Mouse (Mus musculus): ENCODE data around the gene Ces1a. TPM values are rescaled to one million over a fixed set of nuclear protein-coding genes. Genes with fewer than 3 reads are reported as not detected.
A peak's percentile ranks its signal among the peaks of the same experiment; 100 is the strongest.

Ces1a gene
- not detected in 2 replicates for polyA plus RNA-seq (2015; fragmentation: Nextera tagmentation; extraction: Ambion mirVana)

- H3K4me1 ChIP-seq (replicated peaks): no peaks in the 10 kb centered on the region
- no peaks in the 10 kb centered on the region for H3K27me3 ChIP-seq
- H3K9ac ChIP-seq (replicated peaks): no peak within 1 kb of the TSS
- no peak within 1 kb of the TSS for H3K27ac ChIP-seq
- ATAC-seq: no peak
- no peaks in the 10 kb centered on the region for H3K36me3 ChIP-seq
- 91% methylated on average over 3 of the region's 3 CpGs for WGBS
- no peaks in the 10 kb centered on the region for H3K9me3 ChIP-seq
- H3K4me3 ChIP-seq (replicated peaks): no peak within 1 kb of the TSS
- H3K4me2 ChIP-seq (replicated peaks): no peak within 1 kb of the TSS
Measured at GRCm38 (mm10) chr8:93048092-93048491, at the start of gene Ces1a. Gene Ces1a, minus strand, starts transcription at chr8:93048192.

- no peak overlapping the region for H3K9ac ChIP-seq (replicated peaks)
- H3K9me3 ChIP-seq: no peaks in the 10 kb centered on the region
- H3K4me3 ChIP-seq (replicated peaks): no peak overlapping the region
- no peaks in the 10 kb centered on the region for H3K36me3 ChIP-seq
- no peak overlapping the region for H3K27ac ChIP-seq
- H3K4me2 ChIP-seq (replicated peaks): no peak overlapping the region
- H3K27me3 ChIP-seq: no peaks in the 10 kb centered on the region
- no peak for ATAC-seq
- no peaks in the 10 kb centered on the region for H3K4me1 ChIP-seq (replicated peaks)
Measured at GRCm38 (mm10) chr8:93095376-93095775, 47.4 kb upstream of the Ces1a start.

GRCm38 (mm10) chr8:93091324-93091723, 43.3 kb upstream of the Ces1a start:
- Histone ChIP-seq H3K27me3 (no peaks in the 10 kb centered on the region), H3K36me3 (no peaks in the 10 kb centered on the region), H3K4me1 (replicated peaks) (peaks cover 7% of the 10 kb centered on the region; the same call in 1 of the 2 replicates), H3K9me3 (no peaks in the 10 kb centered on the region), H3K4me3 (replicated peaks) (no peak overlapping the region), H3K9ac (replicated peaks) (no peak overlapping the region), H3K27ac (no peak overlapping the region), H3K4me2 (replicated peaks) (no peak overlapping the region)
- ATAC-seq: no peak
- WGBS: 74% methylated on average over 1 of the region's 1 CpGs

- WGBS: 4% methylated on average over 2 of the region's 2 CpGs
- H3K4me2 ChIP-seq (replicated peaks): 0 out of 2 replicates have a peak overlapping the region, but pooled peaks have one; percentile 27
Measured at GRCm38 (mm10) chr8:93088686-93089122, 40.7 kb upstream of the Ces1a start.

GRCm38 (mm10) chr8:93088193-93088592, 40.2 kb upstream of the Ces1a start:
- WGBS: 27% methylated on average over 7 of the region's 7 CpGs
- Histone ChIP-seq H3K36me3 (no peaks in the 10 kb centered on the region), H3K4me3 (replicated peaks) (no peak overlapping the region), H3K9ac (replicated peaks) (no peak overlapping the region), H3K27ac (no peak overlapping the region), H3K4me1 (replicated peaks) (peaks cover 7% of the 10 kb centered on the region; the same call in 1 of the 2 replicates), H3K27me3 (no peaks in the 10 kb centered on the region), H3K9me3 (no peaks in the 10 kb centered on the region), H3K4me2 (replicated peaks) (peak overlapping the region; percentile 27)
- ATAC-seq: no peak

More at GRCm38 (mm10) chr8:93088686-93089122, 40.7 kb upstream of the Ces1a start:
- ATAC-seq: peak; percentile 69
- no peaks in the 10 kb centered on the region for H3K27me3 ChIP-seq
- no peak overlapping the region for H3K9ac ChIP-seq (replicated peaks)
- H3K4me3 ChIP-seq (replicated peaks): no peak overlapping the region
- no peak overlapping the region for H3K27ac ChIP-seq
- H3K9me3 ChIP-seq: no peaks in the 10 kb centered on the region
- peaks cover 7% of the 10 kb centered on the region; the same call in 1 of the 2 replicates for H3K4me1 ChIP-seq (replicated peaks)
- H3K36me3 ChIP-seq: no peaks in the 10 kb centered on the region

- WGBS: 77% methylated on average over 2 of the region's 2 CpGs
- Histone ChIP-seq H3K36me3 (no peaks in the 10 kb centered on the region), H3K9me3 (no peaks in the 10 kb centered on the region), H3K4me3 (replicated peaks) (no peak within 1 kb of the TSS), H3K4me2 (replicated peaks) (no peak within 1 kb of the TSS), H3K27me3 (no peaks in the 10 kb centered on the region), H3K4me1 (replicated peaks) (no peaks in the 10 kb centered on the region), H3K27ac (no peak within 1 kb of the TSS), H3K9ac (replicated peaks) (no peak within 1 kb of the TSS)
- ATAC-seq: no peak
Measured at GRCm38 (mm10) chr8:93079887-93080286, 31.9 kb upstream of the Ces1a start, which contains the start of gene Ces1b. Gene Ces1b, minus strand, starts transcription at chr8:93080017.

- no peak overlapping the region for H3K4me3 ChIP-seq (replicated peaks)
- H3K4me1 ChIP-seq (replicated peaks): no peaks in the 10 kb centered on the region
- no peaks in the 10 kb centered on the region for H3K27me3 ChIP-seq
- no peak overlapping the region for H3K9ac ChIP-seq (replicated peaks)
- H3K4me2 ChIP-seq (replicated peaks): no peak overlapping the region
- H3K9me3 ChIP-seq: no peaks in the 10 kb centered on the region
- 96% methylated on average over 4 of the region's 4 CpGs for WGBS
- no peaks in the 10 kb centered on the region for H3K36me3 ChIP-seq
- ATAC-seq: no peak
- H3K27ac ChIP-seq: no peak overlapping the region
Measured at GRCm38 (mm10) chr8:93075251-93075650, 27.3 kb upstream of the Ces1a start.

- ATAC-seq: no peak
- no peaks in the 10 kb centered on the region for H3K4me1 ChIP-seq (replicated peaks)
- no peak overlapping the region for H3K27ac ChIP-seq
- H3K9me3 ChIP-seq: no peaks in the 10 kb centered on the region
- H3K27me3 ChIP-seq: no peaks in the 10 kb centered on the region
- H3K4me2 ChIP-seq (replicated peaks): no peak overlapping the region
- no peaks in the 10 kb centered on the region for H3K36me3 ChIP-seq
- H3K4me3 ChIP-seq (replicated peaks): no peak overlapping the region
- no peak overlapping the region for H3K9ac ChIP-seq (replicated peaks)
- WGBS: 66% methylated on average over 3 of the region's 3 CpGs
Measured at GRCm38 (mm10) chr8:93063416-93064117, 15.6 kb upstream of the Ces1a start.

- ATAC-seq: no peak
- Histone ChIP-seq H3K4me2 (replicated peaks) (no peak overlapping the region), H3K27me3 (no peaks in the 10 kb centered on the region), H3K9me3 (no peaks in the 10 kb centered on the region), H3K36me3 (no peaks in the 10 kb centered on the region), H3K4me1 (replicated peaks) (no peaks in the 10 kb centered on the region), H3K4me3 (replicated peaks) (no peak overlapping the region), H3K27ac (no peak overlapping the region), H3K9ac (replicated peaks) (no peak overlapping the region)
- WGBS: 15% methylated on average over 2 of the region's 2 CpGs
Measured at GRCm38 (mm10) chr8:93059185-93059584, 11.2 kb upstream of the Ces1a start.

GRCm38 (mm10) chr8:93055238-93055637, 7.2 kb upstream of the Ces1a start:
- no peak overlapping the region for H3K4me2 ChIP-seq (replicated peaks)
- H3K4me1 ChIP-seq (replicated peaks): no peaks in the 10 kb centered on the region
- H3K27ac ChIP-seq: no peak overlapping the region
- H3K27me3 ChIP-seq: no peaks in the 10 kb centered on the region
- H3K4me3 ChIP-seq (replicated peaks): no peak overlapping the region
- no peak for ATAC-seq
- no peak overlapping the region for H3K9ac ChIP-seq (replicated peaks)
- no peaks in the 10 kb centered on the region for H3K36me3 ChIP-seq
- WGBS: 62% methylated on average over 2 of the region's 2 CpGs
- H3K9me3 ChIP-seq: no peaks in the 10 kb centered on the region

- H3K36me3 ChIP-seq: no peaks in the 10 kb centered on the region
- WGBS: 81% methylated on average over 4 of the region's 4 CpGs
- H3K4me1 ChIP-seq (replicated peaks): no peaks in the 10 kb centered on the region
- H3K4me3 ChIP-seq (replicated peaks): no peak overlapping the region
- H3K4me2 ChIP-seq (replicated peaks): no peak overlapping the region
- H3K9me3 ChIP-seq: no peaks in the 10 kb centered on the region
- no peak overlapping the region for H3K9ac ChIP-seq (replicated peaks)
- H3K27ac ChIP-seq: no peak overlapping the region
- H3K27me3 ChIP-seq: no peaks in the 10 kb centered on the region
- ATAC-seq: no peak
Measured at GRCm38 (mm10) chr8:93048510-93049416, 771 bp upstream of the Ces1a start.

GRCm38 (mm10) chr8:93043083-93043482, 4.9 kb downstream of the Ces1a start:
- H3K9ac ChIP-seq (replicated peaks): no peak overlapping the region
- no peak overlapping the region for H3K4me3 ChIP-seq (replicated peaks)
- no peaks in the 10 kb centered on the region for H3K27me3 ChIP-seq
- WGBS: 41% methylated on average over 1 of the region's 1 CpGs
- H3K4me2 ChIP-seq (replicated peaks): no peak overlapping the region
- H3K27ac ChIP-seq: no peak overlapping the region
- no peak for ATAC-seq
- H3K4me1 ChIP-seq (replicated peaks): peaks cover 7% of the 10 kb centered on the region; the same call in 1 of the 2 replicates
- H3K36me3 ChIP-seq: no peaks in the 10 kb centered on the region
- H3K9me3 ChIP-seq: no peaks in the 10 kb centered on the region

All from midbrain, embryonic 13.5 days (tissue).